Mouse (Mus musculus) cerebellum, adult 11-12 months (tissue): ENCODE results near the gene Gsdma3.
A peak's percentile ranks its signal among the peaks of the same experiment; 100 is the strongest.
"Not testable (repeated sequence)": the region's sequence is repeated elsewhere in the genome, so short reads cannot be mapped to it uniquely, and the experiment has no call there.

ENCODE experiments used
- DNase-seq: peaks from one replicate; pipeline ENCODE4 v3.0.0; 2022

Gsdma3 gene

DNA sequence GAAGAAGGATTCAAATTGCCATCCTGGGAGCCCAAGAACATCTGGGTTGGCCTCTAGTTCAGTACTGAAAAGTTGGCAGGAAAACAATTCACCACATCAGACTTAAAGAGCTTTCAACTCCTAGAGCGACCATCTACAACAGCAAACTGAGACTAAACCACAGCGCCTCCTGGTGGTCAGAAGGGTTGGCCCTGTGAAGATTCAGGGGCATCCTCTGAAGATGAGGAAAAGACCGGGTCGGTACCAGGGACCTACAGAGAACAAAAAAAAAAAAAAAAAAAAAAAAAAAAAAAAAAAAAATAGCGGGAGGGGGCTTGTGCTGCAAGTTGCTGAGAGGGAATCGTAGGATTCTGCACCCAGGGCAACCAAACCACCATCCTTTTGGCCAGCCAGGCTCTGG lies 28.8 kb upstream of the Gsdma3 start:
- no peak for DNase-seq

- no peak for DNase-seq
Measured at GRCm38 (mm10) chr11:98597991-98598390, 28.2 kb upstream of the Gsdma3 start, which contains the start of gene Lrrc3c. Gene Lrrc3c (plus strand): TSS chr11:98598291.

- peak; percentile 75 for DNase-seq
Measured at GRCm38 (mm10) chr11:98598851-98599290, 27.3 kb upstream of the Gsdma3 start.

GRCm38 (mm10) chr11:98599291-98599690 lies 26.9 kb upstream of the Gsdma3 start:
- no peak for DNase-seq

GRCm38 (mm10) chr11:98602090-98602690 lies 24.0 kb upstream of the Gsdma3 start:
- no peak for DNase-seq

DNA sequence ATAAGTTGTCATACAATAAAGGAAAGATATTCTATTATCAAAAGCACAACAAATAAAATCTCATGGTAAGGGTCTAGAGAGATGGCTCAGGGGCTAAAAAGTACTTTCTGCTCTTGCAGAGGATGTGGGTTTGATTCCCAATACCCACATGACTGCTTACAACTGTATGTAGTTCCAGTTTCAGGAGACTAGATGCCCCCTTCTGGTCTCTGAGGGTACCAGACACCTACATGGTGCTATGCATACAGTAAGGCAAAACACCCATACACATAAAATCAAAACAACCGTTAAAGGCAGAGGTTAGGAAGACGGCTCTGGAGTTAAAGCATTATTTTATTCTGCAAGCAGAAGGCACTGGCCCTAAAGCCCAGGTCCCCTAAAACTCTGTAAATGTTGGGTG lies 22.2 kb upstream of the Gsdma3 start:
- no peak for DNase-seq

GRCm38 (mm10) chr11:98604911-98605310 lies 21.2 kb upstream of the Gsdma3 start:
- DNase-seq, result not testable (repeated sequence)

DNA sequence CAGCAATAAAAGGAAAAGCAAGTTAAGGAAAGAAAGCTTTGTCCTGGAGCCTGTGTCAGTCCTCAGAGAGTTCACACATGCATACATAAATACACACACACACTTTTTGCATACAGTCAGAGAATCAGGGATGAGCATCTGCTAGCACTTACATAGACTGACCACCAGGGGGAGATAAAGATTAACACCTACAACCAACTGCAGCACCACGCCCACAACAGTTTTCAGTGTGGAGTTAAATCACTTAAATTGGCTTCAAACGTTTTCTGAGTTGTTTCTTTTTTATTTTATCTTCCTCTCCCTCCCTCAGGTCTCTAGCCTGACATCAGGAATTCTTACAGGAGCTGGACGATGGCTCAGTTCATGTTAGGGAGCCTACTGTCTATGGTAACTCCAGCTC lies 19.4 kb upstream of the Gsdma3 start:
- DNase-seq, result no peak

DNA sequence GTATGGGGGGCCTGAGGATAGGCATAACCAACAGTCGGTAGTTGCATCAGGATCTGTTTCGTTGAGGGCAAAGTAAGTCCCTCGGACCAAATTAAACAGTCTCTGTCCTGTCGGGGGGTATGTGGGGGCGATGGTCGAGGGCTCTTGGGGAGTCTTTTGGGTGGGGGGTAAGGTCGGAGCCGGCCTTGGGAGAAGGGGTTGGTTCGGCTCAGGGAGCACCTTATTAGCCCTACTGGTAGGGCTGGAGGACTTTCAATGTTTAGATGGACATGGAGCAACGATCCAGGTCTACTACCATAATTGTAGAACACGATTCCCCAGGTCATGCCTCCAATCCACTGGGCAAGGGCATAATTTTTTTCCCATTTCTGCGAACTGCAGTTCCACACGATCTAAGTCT lies 5.4 kb upstream of the Gsdma3 start:
- DNase-seq, result no peak

- DNase-seq, result not testable (repeated sequence)
Measured at GRCm38 (mm10) chr11:98623981-98624380, 2.2 kb upstream of the Gsdma3 start.

- not testable (repeated sequence) for DNase-seq
Measured at GRCm38 (mm10) chr11:98624381-98624780, 1.8 kb upstream of the Gsdma3 start.

GRCm38 (mm10) chr11:98628706-98629105 lies 2.5 kb downstream of the Gsdma3 start:
- DNase-seq, result no peak

DNA sequence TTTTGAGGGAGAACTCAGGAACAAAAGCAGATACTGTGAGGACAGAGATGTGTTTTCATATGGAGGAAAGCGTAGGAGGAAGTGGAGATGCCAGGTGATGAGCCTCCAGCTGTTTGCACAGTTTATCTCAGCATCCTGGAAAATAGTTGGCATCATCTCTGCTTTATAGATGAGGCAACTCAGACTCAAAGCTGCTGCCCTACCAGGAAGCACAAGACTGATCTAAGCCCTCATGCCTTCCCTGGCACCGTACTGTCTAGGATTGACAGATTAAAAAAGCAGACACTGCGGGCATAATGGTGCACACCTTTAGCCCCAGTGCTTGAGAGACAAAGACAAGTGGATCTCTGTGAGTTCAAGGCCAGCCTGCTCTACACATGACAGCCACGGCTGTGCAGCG lies 4.5 kb downstream of the Gsdma3 start:
- DNase-seq, result no peak

- peak; percentile 4 for DNase-seq
Measured at GRCm38 (mm10) chr11:98635312-98635970, 9.3 kb downstream of the Gsdma3 start.

- no peak for DNase-seq
Measured at GRCm38 (mm10) chr11:98637501-98637900, 11.3 kb downstream of the Gsdma3 start.

- DNase-seq, result no peak
Measured at GRCm38 (mm10) chr11:98640091-98640490, 13.9 kb downstream of the Gsdma3 start.

GRCm38 (mm10) chr11:98644757-98645156 lies 18.6 kb downstream of the Gsdma3 start:
- DNase-seq, result no peak

DNA sequence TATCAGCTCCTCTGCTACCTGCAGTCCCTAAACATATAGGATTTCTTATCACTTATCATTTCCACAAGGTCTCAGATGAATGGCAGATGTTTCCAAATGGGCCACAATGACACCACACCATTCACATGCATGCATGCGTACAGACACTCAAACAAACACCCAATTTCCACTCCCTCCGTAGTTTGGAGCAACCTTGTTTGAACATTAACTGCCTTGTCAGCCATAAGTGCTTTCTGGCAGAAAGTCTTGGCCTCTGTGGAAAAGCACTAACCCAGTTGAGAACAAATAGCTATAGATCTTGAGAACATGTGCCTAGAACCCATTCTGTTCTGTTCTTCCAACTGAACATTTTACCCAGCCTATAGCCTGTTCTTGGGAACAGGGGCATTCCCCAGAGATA lies 19.8 kb downstream of the Gsdma3 start:
- DNase-seq, result no peak

DNA sequence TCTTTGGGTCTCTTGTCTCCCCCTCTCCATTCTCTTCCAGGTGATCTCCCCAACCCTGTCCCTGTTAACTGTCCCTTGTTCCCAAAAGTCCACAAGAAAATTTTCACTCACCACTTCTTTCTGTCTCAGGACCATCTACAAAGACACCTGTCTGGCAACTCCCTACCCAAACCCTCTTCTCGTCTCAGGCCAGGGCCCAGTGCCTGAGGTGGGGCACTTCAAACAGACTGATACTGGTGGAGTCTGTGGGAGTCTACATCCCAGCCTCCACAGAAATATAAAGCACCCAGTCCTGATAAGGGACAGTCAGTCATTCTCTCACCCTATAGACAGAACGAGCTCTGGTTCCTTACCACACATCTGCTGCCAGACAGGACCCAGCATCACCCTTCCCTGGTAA lies 20.3 kb downstream of the Gsdma3 start, which contains the start of gene Gsdma2:
Gene Gsdma2 (plus strand): TSS at position 301 of the 400 bp plus-strand sequence.
- no peak for DNase-seq

DNA sequence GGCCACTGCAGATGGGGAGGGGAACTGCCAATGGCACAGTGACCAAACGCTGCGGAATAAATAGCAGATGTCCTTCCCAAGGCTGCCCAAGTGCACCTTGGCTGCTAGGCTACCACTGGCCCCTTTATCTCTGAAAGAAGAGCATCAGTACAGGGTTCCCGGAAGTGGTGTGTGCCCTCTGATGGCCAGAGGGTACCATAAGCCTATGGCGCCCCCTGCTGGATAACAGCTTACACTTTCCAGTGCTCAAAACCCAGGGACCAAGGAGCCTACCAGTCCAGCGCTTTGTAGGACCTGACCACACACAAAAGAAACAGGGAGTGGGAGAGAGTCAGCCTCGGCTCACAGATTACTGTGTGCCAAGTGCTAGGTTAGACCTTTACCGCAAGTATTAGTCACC lies 28.9 kb downstream of the Gsdma3 start:
- not testable (repeated sequence) for DNase-seq

DNA sequence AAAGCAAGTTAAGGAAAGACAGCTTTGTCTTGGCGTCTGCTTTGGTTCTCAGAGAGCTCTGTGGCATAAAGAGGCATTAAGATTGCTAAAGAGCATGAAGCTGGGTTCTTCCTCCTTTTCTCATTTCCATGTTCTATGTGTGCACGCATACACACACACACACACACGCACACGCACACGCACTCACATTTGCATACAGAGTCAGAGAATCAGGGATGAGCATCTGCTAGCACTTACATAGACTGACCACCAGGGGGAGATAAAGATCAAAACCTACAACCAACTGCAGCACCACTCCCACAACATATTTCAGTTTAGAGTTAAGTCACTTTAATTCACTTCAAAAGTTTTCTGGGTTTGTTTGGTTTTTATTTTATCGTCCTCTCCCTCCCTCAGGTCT lies 34.4 kb downstream of the Gsdma3 start:
- no peak for DNase-seq

DNA sequence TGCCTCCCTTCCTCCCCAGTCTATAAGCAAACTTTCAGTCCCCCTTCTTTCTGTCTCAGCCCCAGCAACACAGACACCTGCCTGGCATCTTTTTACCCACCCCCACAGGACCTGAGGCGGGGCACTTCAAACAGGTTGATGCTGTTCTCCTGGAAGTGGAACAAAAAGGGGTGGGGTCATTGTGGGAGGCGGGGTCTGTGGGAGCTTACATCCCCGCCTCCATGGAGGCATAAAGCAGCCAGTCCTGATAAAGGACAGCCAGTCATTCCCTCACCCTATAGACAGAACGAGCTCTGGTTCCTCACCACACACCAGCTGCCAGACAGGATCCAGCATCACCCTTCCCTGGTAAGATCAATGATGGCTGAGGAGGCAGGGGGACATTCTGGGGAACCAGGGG lies 37.9 kb downstream of the Gsdma3 start, which contains the start of gene Gsdma:
Gene Gsdma (plus strand): TSS at position 261 of the 400 bp plus-strand sequence.
- no peak for DNase-seq

DNA sequence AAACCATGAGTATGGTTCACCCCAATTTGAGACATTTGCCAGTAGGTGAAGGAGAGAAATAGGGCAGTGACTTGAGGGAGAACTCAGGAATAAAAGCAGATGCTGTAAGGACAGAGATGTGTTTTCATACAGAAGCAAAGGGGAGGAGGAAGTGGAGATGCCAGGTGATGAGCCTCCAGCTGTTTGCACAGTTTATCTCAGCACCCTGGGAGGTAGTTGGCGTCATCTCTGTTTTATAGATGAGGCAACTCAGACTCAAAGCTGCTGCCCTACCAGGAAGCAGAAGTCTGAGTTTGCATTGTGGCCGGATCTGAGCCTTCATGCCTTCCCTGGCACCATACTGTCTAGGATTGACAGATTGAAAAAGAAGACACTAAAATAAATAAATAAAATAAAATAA lies 42.8 kb downstream of the Gsdma3 start:
- no peak for DNase-seq

GRCm38 (mm10) chr11:98671284-98671815 lies 45.2 kb downstream of the Gsdma3 start:
- DNase-seq, result no peak
